Mouse (Mus musculus) embryonic facial prominence, embryonic 11.5 days (tissue): Measurements from ENCODE around the gene Btla. TPM values are rescaled to one million over a fixed set of nuclear protein-coding genes. Genes with fewer than 3 reads are reported as not detected.

Experiments used
- ATAC-seq: fragments of 200-750 bp; cut with Nextera tagmentation; replicated peaks from 2 replicates; pipeline ENCODE4 v1.8.0; 2017; ENCODE audit warnings: low read depth; ENCODE audit not compliant: insufficient number of reproducible peaks, low FRiP score, low TSS enrichment
- DNase-seq: peaks from one replicate; pipeline ENCODE4 v3.0.0-alpha.2; 2015; ENCODE audit warnings: low spot score
- H3K27ac ChIP-seq: fragments of 300-500 bp; sonication (generic); replicated peaks from 2 replicates; pipeline ENCODE4 v1.5.1; 2014; ENCODE audit warnings: mild to moderate bottlenecking, low read depth, low read length, control low read depth
- H3K27me3 ChIP-seq: fragments of 300-500 bp; sonication (generic); 2 replicates; pipeline ENCODE4 v1.6.1; 2014; ENCODE audit warnings: mild to moderate bottlenecking, low read length, moderate library complexity, mixed read lengths; ENCODE audit not compliant: control insufficient read depth, insufficient read depth
- H3K36me3 ChIP-seq: fragments of 300-500 bp; sonication (generic); replicated peaks from 2 replicates; pipeline ENCODE4 v1.6.1; 2014; ENCODE audit warnings: low read depth, mild to moderate bottlenecking, low read length, moderate library complexity, mixed read lengths; ENCODE audit not compliant: control insufficient read depth, insufficient read depth
- H3K4me1 ChIP-seq: fragments of 300-500 bp; sonication (generic); 2 replicates; pipeline ENCODE4 v1.6.1; 2014; ENCODE audit warnings: low read length, mixed read lengths; ENCODE audit not compliant: control insufficient read depth, insufficient read depth
- H3K4me2 ChIP-seq: fragments of 300-500 bp; sonication (generic); 2 replicates; pipeline ENCODE4 v1.6.1; 2014; ENCODE audit warnings: low read depth, mild to moderate bottlenecking, control low read depth, low read length, moderate library complexity
- H3K4me3 ChIP-seq: fragments of 300-500 bp; sonication (generic); 2 replicates; pipeline ENCODE4 v1.5.1; 2014; ENCODE audit warnings: low read depth, low read length, control low read depth
- H3K9ac ChIP-seq: fragments of 300-500 bp; sonication (generic); replicated peaks from 2 replicates; pipeline ENCODE4 v1.6.1; 2014; ENCODE audit warnings: mild to moderate bottlenecking, control low read depth, low read length
- H3K9me3 ChIP-seq: fragments of 300-500 bp; sonication (generic); replicated peaks from 2 replicates; pipeline ENCODE4 v1.6.1; 2016; ENCODE audit warnings: mild to moderate bottlenecking, low read length, inconsistent platforms, mixed read lengths; ENCODE audit not compliant: control insufficient read depth
- WGBS: fragments of 180-500 bp; shearing (Covaris S2); extraction: QIAGEN DNeasy Blood & Tissue Kit; methylation state at CpG from one replicate; pipeline ENCODE4 v1.1.7; 2014; 5-methylcytosine and 5-hydroxymethylcytosine counted together
- polyA plus RNA-seq: library from polyadenylated mRNA; unstranded; fragments of >200 nt; fragmentation: Nextera tagmentation; extraction: Ambion mirVana; gene quantifications from 2 replicates; pipeline ENCODE4 v1.2.1, GENCODE M21; 2014

Gene Btla
- polyA plus RNA-seq, 1 experiment from 2014 or later = 0.38 TPM

GRCm38 (mm10) chr16:45262051-45262450 is 37.9 kb downstream of the Btla start:
- H3K4me1 ChIP-seq = no peaks in the 10 kb centered on the region
- ATAC-seq (no peak), DNase-seq (no peak)
- H3K27me3 ChIP-seq = no peaks in the 10 kb centered on the region
- no peak overlapping the region for H3K4me3 ChIP-seq
- H3K36me3 ChIP-seq = no peaks in the 10 kb centered on the region
- H3K9me3 ChIP-seq = no peaks in the 10 kb centered on the region
- H3K4me2 ChIP-seq = no peak overlapping the region
- no peak overlapping the region for H3K9ac ChIP-seq
- no peak overlapping the region for H3K27ac ChIP-seq

- Histone ChIP-seq H3K27ac (no peak overlapping the region), H3K9ac (no peak overlapping the region), H3K4me3 (no peak overlapping the region), H3K27me3 (no peaks in the 10 kb centered on the region), H3K9me3 (no peaks in the 10 kb centered on the region), H3K36me3 (no peaks in the 10 kb centered on the region), H3K4me2 (no peak overlapping the region), H3K4me1 (no peaks in the 10 kb centered on the region)
- ATAC-seq (no peak), DNase-seq (no peak)
- WGBS = 79% methylated on average over 2 of the region's 2 CpGs
Measured at GRCm38 (mm10) chr16:45269886-45270285, 45.8 kb downstream of the Btla start.

- WGBS = 55% methylated on average over 1 of the region's 1 CpGs
- Histone ChIP-seq H3K27me3 (no peaks in the 10 kb centered on the region), H3K36me3 (no peaks in the 10 kb centered on the region), H3K27ac (no peak overlapping the region), H3K9me3 (no peaks in the 10 kb centered on the region), H3K4me3 (no peak overlapping the region), H3K9ac (no peak overlapping the region), H3K4me2 (no peak overlapping the region), H3K4me1 (no peaks in the 10 kb centered on the region)
- DNase-seq (no peak), ATAC-seq (no peak)
Measured at GRCm38 (mm10) chr16:45283093-45283492, 59.0 kb downstream of the Btla start.

- no peak for ATAC-seq
- no peaks in the 10 kb centered on the region for H3K36me3 ChIP-seq
Measured at GRCm38 (mm10) chr16:45297806-45298205, 73.7 kb downstream of the Btla start.

More at GRCm38 (mm10) chr16:45297806-45298205, 73.7 kb downstream of the Btla start:
- H3K4me1 ChIP-seq = no peaks in the 10 kb centered on the region
- no peak overlapping the region for H3K9ac ChIP-seq
- H3K4me2 ChIP-seq = no peak overlapping the region
- H3K27ac ChIP-seq = no peak overlapping the region
- DNase-seq = no peak
- H3K27me3 ChIP-seq = no peaks in the 10 kb centered on the region
- H3K9me3 ChIP-seq = no peaks in the 10 kb centered on the region
- no peak overlapping the region for H3K4me3 ChIP-seq
- WGBS = 69% methylated on average over 3 of the region's 3 CpGs

Other genes starting within 250 kb of the Btla start
- gene Ccdc80, start 130.9 kb upstream of the Btla start, polyA plus RNA-seq = 25.0 and 26.0 TPM in 2 replicates
- 13.0 and 16.4 TPM in 2 replicates for gene Slc35a5, start 65.6 kb upstream of the Btla start, polyA plus RNA-seq
- 32.0 and 35.8 TPM in 2 replicates for gene Atg3, start 65.5 kb upstream of the Btla start, polyA plus RNA-seq
- 22.3 and 24.0 TPM in 2 replicates for gene Cd200, start 184.7 kb downstream of the Btla start, polyA plus RNA-seq